Mouse (Mus musculus) retina, adult 2 months (tissue): ENCODE results near the gene Scn4a.
"Not testable (repeated sequence)": the region's sequence is repeated elsewhere in the genome, so short reads cannot be mapped to it uniquely, and the experiment has no call there.

Experiments used
- DNase-seq: peaks from one replicate; pipeline ENCODE4 v3.0.0-alpha.2; 2012; ENCODE audit warnings: low read depth, low spot score

Gene Scn4a

GRCm38 (mm10) chr11:106355382-106356128 is 2.5 kb upstream of the Scn4a start:
- DNase-seq, result no peak

- no peak for DNase-seq
These were observed 1.1 kb upstream of the Scn4a start for GRCm38 (mm10) chr11:106354181-106354580.

- DNase-seq, result no peak
These were observed 1.1 kb downstream of the Scn4a start for GRCm38 (mm10) chr11:106351941-106352340.

- no peak for DNase-seq
These were observed 1.8 kb downstream of the Scn4a start for GRCm38 (mm10) chr11:106351253-106351652.

GRCm38 (mm10) chr11:106350853-106351252 is 2.2 kb downstream of the Scn4a start:
- DNase-seq, result no peak

- DNase-seq, result no peak
These were observed 3.3 kb downstream of the Scn4a start for GRCm38 (mm10) chr11:106349772-106350171.

GRCm38 (mm10) chr11:106344910-106345309 is 8.2 kb downstream of the Scn4a start:
- peak; percentile 75 for DNase-seq

GRCm38 (mm10) chr11:106340990-106341520 is 12.0 kb downstream of the Scn4a start:
- no peak for DNase-seq

- DNase-seq, result not testable (repeated sequence)
These were observed 13.8 kb downstream of the Scn4a start for GRCm38 (mm10) chr11:106339323-106339722.

- no peak for DNase-seq
These were observed 14.2 kb downstream of the Scn4a start for GRCm38 (mm10) chr11:106338870-106339269.

GRCm38 (mm10) chr11:106338029-106338428 is 15.1 kb downstream of the Scn4a start:
- no peak for DNase-seq

- no peak for DNase-seq
These were observed 19.0 kb downstream of the Scn4a start for GRCm38 (mm10) chr11:106334066-106334465.

GRCm38 (mm10) chr11:106332458-106332857 is 20.6 kb downstream of the Scn4a start:
- peak; percentile 18 for DNase-seq

- DNase-seq, result peak; percentile 50
These were observed 23.4 kb downstream of the Scn4a start for GRCm38 (mm10) chr11:106329682-106330081.

- no peak for DNase-seq
These were observed 24.0 kb downstream of the Scn4a start for GRCm38 (mm10) chr11:106329128-106329527.

GRCm38 (mm10) chr11:106328521-106328920 is 24.6 kb downstream of the Scn4a start:
- DNase-seq, result no peak

- DNase-seq, result no peak
These were observed 26.6 kb downstream of the Scn4a start for GRCm38 (mm10) chr11:106326475-106326874.

GRCm38 (mm10) chr11:106325566-106326206 is 27.4 kb downstream of the Scn4a start:
- no peak for DNase-seq

GRCm38 (mm10) chr11:106324858-106325257 is 28.2 kb downstream of the Scn4a start:
- DNase-seq, result no peak

- no peak for DNase-seq
These were observed 34.4 kb downstream of the Scn4a start for GRCm38 (mm10) chr11:106318406-106319366.

GRCm38 (mm10) chr11:106317801-106318200 is 35.3 kb downstream of the Scn4a start:
- DNase-seq, result no peak

GRCm38 (mm10) chr11:106316416-106316815 is 36.7 kb downstream of the Scn4a start:
- DNase-seq, result no peak
